Mouse (Mus musculus) lung, postnatal 0 days (tissue): ENCODE measurements around the gene Slc15a5.

Source experiments
- CTCF ChIP-seq: IDR thresholded peaks from 2 replicates; pipeline ENCODE4 v1.5.1; 2016; ENCODE audit warnings: antibody characterized with exemption, mild to moderate bottlenecking
- EP300 ChIP-seq: IDR thresholded peaks from 2 replicates; pipeline ENCODE4 v1.6.1; 2016; ENCODE audit warnings: antibody characterized with exemption, mild to moderate bottlenecking, control low read depth

GRCm38 (mm10) chr6:138099646-138100045 lies 19.9 kb upstream of the Slc15a5 start:
- TF ChIP-seq EP300 (no peak), CTCF (no peak)
